Mouse (Mus musculus) testis, adult 2 months (tissue): ENCODE data around the gene Zcchc3. TPM values are rescaled to one million over a fixed set of nuclear protein-coding genes. Genes with fewer than 3 reads are reported as not detected.

ENCODE experiments used
- H3K27ac ChIP-seq: fragments of 200-500 bp; 2 replicates; pipeline ENCODE4 v1.5.1; 2012; ENCODE audit warnings: low read depth, low read length; ENCODE audit not compliant: control insufficient read depth, insufficient read depth
- H3K27me3 ChIP-seq: fragments of 200-500 bp; 2 replicates; pipeline ENCODE4 v1.6.1; 2012; ENCODE audit warnings: mild to moderate bottlenecking, low read length, moderate library complexity; ENCODE audit not compliant: control insufficient read depth, insufficient read depth
- H3K36me3 ChIP-seq: fragments of 200-500 bp; 2 replicates; pipeline ENCODE4 v1.6.1; 2012; ENCODE audit warnings: mild to moderate bottlenecking, low read length; ENCODE audit not compliant: control insufficient read depth, insufficient read depth
- H3K4me1 ChIP-seq: fragments of 200-500 bp; 2 replicates; pipeline ENCODE4 v1.6.1; 2012; ENCODE audit warnings: low read length; ENCODE audit not compliant: control insufficient read depth, insufficient read depth
- H3K4me3 ChIP-seq: fragments of 200-500 bp; 2 replicates; pipeline ENCODE4 v1.5.1; 2012; ENCODE audit warnings: low read depth, mild to moderate bottlenecking, low read length, moderate library complexity, mixed read lengths; ENCODE audit not compliant: control insufficient read depth
- CTCF ChIP-seq: fragments of 200-500 bp; IDR thresholded peaks from 2 replicates; pipeline ENCODE4 v1.5.1; 2012; ENCODE audit warnings: low read depth, mild to moderate bottlenecking, inconsistent platforms, low read length, moderate library complexity; ENCODE audit not compliant: control insufficient read depth, insufficient read depth, insufficient replicate concordance
- POLR2A ChIP-seq: fragments of 200-500 bp; IDR thresholded peaks from 2 replicates; pipeline ENCODE4 v1.6.1; 2012; ENCODE audit warnings: low read depth, mild to moderate bottlenecking, inconsistent platforms, low read length, moderate library complexity; ENCODE audit not compliant: control insufficient read depth
- polyA plus RNA-seq: library from polyadenylated mRNA; depleted of rRNA; stranded (reverse); fragments of >200 nt; gene quantifications from 2 replicates; pipeline ENCODE4 v1.2.3, GENCODE M21; 2012; rRNA removed

Zcchc3 gene
- polyA plus RNA-seq: 2.5 and 2.8 TPM in 2 replicates

- Histone ChIP-seq H3K4me3 (peak within 1 kb of the TSS; percentile 78), H3K27ac (peak within 1 kb of the TSS; percentile 75), H3K36me3 (no peaks in the 10 kb centered on the region), H3K4me1 (peaks cover 30% of the 10 kb centered on the region), H3K27me3 (no peaks in the 10 kb centered on the region)
- no peak for TF ChIP-seq CTCF
- peak; percentile 65 for TF ChIP-seq POLR2A
Measured at GRCm38 (mm10) chr2:152414591-152415165, at the start of gene Zcchc3. Zcchc3 (minus strand) TSS chr2:152415027.

DNA sequence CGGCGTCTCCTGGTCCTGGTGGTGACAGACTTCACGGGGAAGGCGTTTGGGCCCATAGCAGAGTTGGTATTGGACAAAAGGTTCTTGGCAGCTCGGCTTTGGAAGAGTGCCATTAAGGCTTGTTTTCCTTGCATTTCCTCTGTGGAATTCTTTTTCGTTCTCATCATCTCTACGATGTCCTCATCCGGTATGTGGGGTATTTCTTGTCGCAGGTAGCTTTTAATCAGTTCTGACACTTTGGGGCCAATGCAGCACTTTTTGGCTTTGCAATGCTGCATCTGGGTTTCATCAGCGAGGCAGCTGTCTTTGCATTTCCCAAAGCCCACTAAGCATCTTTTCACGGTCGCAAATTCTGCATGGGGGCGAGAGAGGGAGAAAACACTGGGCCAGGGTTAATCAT, 44.4 kb upstream of the Zcchc3 start:
- no peak for TF ChIP-seq POLR2A
- TF ChIP-seq CTCF: no peak

GRCm38 (mm10) chr2:152452101-152452781, 37.4 kb upstream of the Zcchc3 start:
- Histone ChIP-seq H3K36me3 (no peaks in the 10 kb centered on the region), H3K27me3 (no peaks in the 10 kb centered on the region), H3K4me3 (no peak overlapping the region), H3K27ac (no peak overlapping the region), H3K4me1 (no peaks in the 10 kb centered on the region)
- no peak for TF ChIP-seq POLR2A
- no peak for TF ChIP-seq CTCF

More for the DNA sequence above, 44.4 kb upstream of the Zcchc3 start:
- H3K27ac ChIP-seq: no peak overlapping the region
- H3K4me3 ChIP-seq: no peak overlapping the region
- H3K36me3 ChIP-seq: no peaks in the 10 kb centered on the region
- no peaks in the 10 kb centered on the region for H3K4me1 ChIP-seq
- no peaks in the 10 kb centered on the region for H3K27me3 ChIP-seq

GRCm38 (mm10) chr2:152450241-152450640, 35.4 kb upstream of the Zcchc3 start:
- Histone ChIP-seq H3K4me3 (no peak overlapping the region), H3K36me3 (no peaks in the 10 kb centered on the region), H3K4me1 (no peaks in the 10 kb centered on the region), H3K27me3 (no peaks in the 10 kb centered on the region), H3K27ac (no peak overlapping the region)
- TF ChIP-seq CTCF: no peak
- no peak for TF ChIP-seq POLR2A

DNA sequence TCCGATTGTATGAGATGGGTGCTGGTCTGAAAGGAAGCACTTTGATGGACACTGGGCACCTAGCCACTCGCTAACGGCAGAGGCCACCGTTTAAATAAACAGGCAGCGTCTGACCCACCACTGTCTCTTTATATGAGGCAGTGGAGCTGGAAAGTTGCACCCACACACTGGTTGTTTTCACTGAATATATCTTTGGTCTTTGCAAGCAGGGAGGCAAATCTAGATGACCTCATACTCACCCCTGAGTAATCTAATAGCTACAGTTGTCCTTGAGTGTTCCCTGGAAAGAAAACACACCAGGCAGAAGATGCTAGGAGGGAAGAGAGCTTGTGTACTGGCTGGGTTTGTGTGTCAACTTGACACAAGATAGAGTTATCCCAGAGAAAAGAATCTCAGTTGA, 32.6 kb upstream of the Zcchc3 start:
- Histone ChIP-seq H3K4me3 (no peak overlapping the region), H3K27ac (no peak overlapping the region), H3K4me1 (no peaks in the 10 kb centered on the region), H3K27me3 (no peaks in the 10 kb centered on the region), H3K36me3 (no peaks in the 10 kb centered on the region)
- TF ChIP-seq CTCF: no peak
- no peak for TF ChIP-seq POLR2A

DNA sequence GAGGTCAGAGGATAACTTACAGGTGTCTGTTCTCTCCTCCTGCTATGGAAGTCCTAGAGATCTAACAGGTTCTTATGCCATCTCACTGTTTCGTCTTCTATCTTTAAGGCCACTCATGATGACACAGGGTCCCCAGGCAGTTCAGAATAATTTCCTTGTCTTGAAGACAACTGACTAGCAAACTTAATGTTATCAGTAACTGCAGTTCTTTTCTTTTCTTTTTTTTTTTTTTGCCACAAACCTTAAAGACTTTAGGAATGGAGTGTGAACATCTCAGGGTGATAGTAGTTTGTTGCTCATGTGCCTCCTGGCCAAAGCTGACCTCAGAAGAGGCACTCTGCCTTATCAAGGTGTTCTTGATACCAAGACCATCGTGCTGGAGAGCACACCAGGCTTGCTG, 31.8 kb upstream of the Zcchc3 start:
- TF ChIP-seq POLR2A: no peak
- TF ChIP-seq CTCF: no peak
- no peaks in the 10 kb centered on the region for H3K4me1 ChIP-seq
- H3K36me3 ChIP-seq: no peaks in the 10 kb centered on the region
- no peak overlapping the region for H3K27ac ChIP-seq
- no peaks in the 10 kb centered on the region for H3K27me3 ChIP-seq
- no peak overlapping the region for H3K4me3 ChIP-seq

DNA sequence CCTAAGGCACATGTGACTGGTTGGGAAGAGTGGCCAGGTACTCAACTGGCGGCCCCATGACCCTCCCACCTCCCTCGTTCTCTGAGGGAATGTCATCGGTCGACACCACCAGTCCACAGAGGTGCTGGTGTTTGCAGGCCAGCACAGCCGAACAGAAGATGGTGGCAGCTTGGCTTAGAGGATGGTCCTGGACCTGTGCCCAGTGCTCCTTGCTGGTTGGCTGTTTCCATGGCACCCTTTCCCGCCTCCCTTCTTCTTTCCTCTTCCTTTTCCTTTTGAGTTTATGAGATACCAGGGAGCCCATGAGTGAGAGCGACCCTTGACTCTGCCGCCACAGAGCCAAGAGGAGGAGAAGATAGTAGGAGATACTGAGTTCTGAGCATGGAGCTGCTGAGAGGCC, 28.5 kb upstream of the Zcchc3 start:
- no peak overlapping the region for H3K4me3 ChIP-seq
- no peaks in the 10 kb centered on the region for H3K27me3 ChIP-seq
- no peaks in the 10 kb centered on the region for H3K4me1 ChIP-seq
- no peaks in the 10 kb centered on the region for H3K36me3 ChIP-seq
- H3K27ac ChIP-seq: no peak overlapping the region
- TF ChIP-seq POLR2A: no peak
- no peak for TF ChIP-seq CTCF

DNA sequence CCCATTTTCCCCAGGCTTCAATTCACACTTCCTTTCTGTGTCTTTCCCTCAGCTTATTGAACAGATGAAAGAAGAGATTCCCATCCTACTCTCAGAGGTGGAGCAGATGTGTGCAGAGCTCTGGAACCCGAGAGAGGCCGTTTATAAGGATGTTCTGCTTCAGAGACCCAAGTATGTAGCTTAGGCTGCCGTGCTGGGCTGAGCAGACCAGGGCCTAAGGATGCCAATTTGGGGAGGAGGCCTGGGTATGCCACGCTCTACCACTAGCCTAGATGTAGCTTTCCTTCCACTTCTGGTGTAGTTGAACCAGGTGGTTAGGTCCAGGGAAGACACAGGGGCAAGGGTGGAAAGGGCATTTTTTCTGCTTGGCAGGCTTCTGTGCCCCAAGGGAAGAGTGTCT, 27.5 kb upstream of the Zcchc3 start:
- Histone ChIP-seq H3K36me3 (no peaks in the 10 kb centered on the region; the same call in 1 of the 2 replicates), H3K27me3 (no peaks in the 10 kb centered on the region), H3K27ac (no peak overlapping the region), H3K4me3 (no peak overlapping the region), H3K4me1 (no peaks in the 10 kb centered on the region)
- TF ChIP-seq POLR2A: no peak
- TF ChIP-seq CTCF: no peak
